Mouse (Mus musculus): ENCODE results near the gene Yeats2. TPM values are rescaled to one million over a fixed set of nuclear protein-coding genes. Genes with fewer than 3 reads are reported as not detected.

Gene Yeats2
- total RNA-seq, 2 experiments from 2014 or later, result 5.9 to 16.5 TPM

- ATAC-seq (replicated peaks; ENCODE audit: low FRiP score, poor library complexity, severe bottlenecking), result no peak
Observed at GRCm38 (mm10) chr16:20185368-20185767, 44.5 kb downstream of the Yeats2 start.

DNA sequence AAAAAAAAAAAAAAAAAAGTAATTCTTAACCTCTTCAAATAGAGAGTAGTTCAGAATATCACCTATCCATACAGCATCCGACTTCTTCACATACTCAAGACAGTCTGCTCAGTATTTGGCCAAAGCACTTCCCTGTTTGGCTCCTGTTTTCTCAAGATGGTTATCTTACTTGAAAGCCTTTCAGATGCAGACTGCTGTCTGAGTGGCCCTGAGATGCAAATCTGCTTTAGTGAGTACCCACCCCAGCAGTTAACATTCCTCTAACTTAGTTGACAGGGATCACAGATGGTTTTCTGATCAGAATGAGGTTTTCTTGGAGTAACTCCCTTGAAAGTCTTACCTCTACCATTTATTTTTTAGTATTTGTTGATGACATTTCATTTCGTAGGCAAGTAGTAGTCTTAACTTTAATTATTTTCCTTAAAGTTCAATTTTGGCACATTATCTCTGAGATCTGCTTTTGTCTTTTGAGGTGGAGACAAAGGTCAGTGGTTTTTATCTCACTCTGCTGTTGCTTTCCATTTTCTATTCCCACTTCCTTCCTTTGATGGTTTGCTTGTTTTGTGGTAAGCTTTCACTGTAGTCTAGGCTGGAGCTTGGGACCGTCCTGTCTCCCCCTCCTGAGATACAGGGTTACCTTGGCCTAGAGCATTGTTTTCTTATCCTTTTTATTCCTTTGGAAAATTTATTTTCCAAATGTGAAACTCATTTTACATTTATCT lies 50.5 kb downstream of the Yeats2 start:
- no peak for ATAC-seq (replicated peaks; ENCODE audit: low FRiP score, poor library complexity, severe bottlenecking)

DNA sequence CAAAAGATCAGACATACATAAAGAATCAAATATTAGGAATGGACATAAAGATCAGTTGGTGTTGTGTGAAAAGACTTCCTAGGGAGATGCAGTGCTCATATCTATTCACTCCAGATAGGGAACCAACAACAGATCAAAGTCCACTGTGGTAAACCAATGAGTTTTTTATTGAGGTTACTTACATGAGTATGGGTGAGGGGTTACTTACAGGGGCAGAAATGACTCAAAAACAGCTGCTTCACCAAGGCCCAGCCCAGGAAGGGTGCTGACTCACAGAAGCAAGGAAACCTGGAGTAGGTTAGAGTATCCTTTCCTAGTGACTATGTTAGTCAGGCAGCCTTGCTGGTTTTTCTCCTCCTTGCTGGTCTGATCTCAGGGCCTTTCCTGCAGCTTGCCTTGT lies 51.2 kb downstream of the Yeats2 start:
- no peak for ATAC-seq (replicated peaks; ENCODE audit: low FRiP score, poor library complexity, severe bottlenecking)

- no peak for ATAC-seq (replicated peaks; ENCODE audit: low FRiP score, poor library complexity, severe bottlenecking)
Observed at GRCm38 (mm10) chr16:20195546-20195945, 54.7 kb downstream of the Yeats2 start.

DNA sequence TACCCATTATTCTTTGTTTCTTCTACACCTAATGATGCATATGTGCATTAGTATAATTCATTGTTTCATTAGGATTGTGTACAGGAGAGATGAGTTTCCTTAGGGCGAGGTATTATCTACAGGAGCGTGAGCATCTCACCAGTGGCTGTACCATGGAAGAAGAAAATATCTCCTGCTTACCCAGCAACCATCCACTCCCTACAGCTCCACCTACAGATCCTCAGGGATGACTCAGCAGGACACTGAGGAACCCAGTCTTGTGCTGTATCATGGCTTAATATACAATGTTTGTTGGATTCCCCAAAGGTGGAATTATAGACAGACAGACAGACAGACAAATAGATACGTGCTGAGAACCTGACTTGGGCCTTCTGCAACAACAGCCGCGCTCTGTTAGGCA lies 56.1 kb downstream of the Yeats2 start:
- 0 out of 2 replicates have a peak, but pooled peaks have one; percentile 48 for ATAC-seq (replicated peaks; ENCODE audit: low FRiP score, poor library complexity, severe bottlenecking)

GRCm38 (mm10) chr16:20199501-20200201 lies 58.8 kb downstream of the Yeats2 start:
- no peak for ATAC-seq (replicated peaks; ENCODE audit: low FRiP score, poor library complexity, severe bottlenecking)

DNA sequence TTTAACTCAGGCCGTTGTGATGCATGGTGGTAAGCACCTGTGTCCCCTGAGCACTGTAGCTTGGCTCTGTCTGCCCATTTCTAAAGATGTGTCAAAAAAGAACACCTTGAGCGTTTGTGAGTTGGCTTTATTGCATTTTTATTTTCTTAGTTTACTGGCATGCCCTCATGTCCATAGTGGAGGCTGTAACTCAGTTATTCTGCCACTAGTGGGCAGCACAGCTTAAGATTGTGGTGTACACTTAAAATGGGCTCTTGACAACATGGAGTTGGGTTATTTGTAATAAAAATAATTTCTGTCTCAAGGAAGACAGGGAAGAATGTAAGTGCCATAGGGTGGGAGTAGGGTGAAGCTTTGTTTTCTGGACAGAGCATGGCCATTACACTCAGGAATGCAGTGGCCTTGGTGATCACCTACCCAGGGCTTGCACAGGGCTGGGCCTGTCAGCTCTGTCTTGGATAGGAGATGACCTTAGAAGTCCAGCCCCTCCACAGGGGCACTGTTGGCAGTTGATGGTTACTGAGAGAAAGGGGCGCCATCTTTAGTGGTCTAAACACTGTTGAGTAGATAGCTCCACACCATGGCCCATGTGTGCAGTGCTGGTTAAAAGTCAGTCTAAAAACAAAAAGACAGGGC lies 72.8 kb downstream of the Yeats2 start:
- peak; percentile 88 for ATAC-seq (replicated peaks; ENCODE audit: low FRiP score, poor library complexity, severe bottlenecking)

DNA sequence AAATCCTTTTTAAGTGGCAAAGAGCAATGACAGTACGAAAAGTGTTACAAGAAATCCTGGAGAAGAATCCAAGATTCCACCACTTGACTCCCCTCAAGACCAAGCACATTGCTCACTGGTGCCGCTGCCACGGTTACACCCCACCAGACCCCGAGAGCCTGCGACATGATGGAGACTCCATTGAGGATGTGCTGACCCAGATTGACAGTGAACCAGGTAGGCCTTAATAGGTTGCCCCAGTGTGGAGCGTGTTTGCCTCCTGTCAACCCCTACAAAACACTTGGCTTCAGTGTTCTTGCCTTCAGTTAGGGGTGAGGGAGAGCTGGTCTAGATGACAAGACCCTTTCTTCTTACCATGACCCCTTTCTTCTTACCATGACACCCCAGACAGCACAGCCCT lies 81.9 kb downstream of the Yeats2 start:
- ATAC-seq (replicated peaks; ENCODE audit: low FRiP score, poor library complexity, severe bottlenecking), result no peak

GRCm38 (mm10) chr16:20226676-20227075 lies 85.8 kb downstream of the Yeats2 start:
- ATAC-seq (replicated peaks; ENCODE audit: low FRiP score, poor library complexity, severe bottlenecking), result no peak

DNA sequence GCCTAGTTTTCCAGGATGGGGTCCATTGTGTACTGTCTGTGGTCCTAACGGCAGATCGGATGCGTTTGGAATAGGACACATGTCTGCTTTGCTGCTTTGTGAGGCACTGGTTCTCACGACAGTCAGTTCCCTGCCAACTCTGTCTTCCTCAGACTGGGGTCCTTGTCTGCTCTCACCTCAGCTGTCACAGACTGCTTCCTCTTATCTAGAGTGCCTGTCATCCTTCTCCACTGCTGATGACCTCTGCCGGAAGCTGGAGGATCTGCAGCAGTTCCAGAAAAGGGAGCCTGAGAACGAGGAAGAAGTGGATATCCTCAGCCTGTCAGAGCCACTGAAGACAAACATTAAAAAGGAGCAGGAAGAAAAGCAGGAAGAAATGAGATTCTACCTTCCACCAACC lies 86.6 kb downstream of the Yeats2 start:
- no peak for ATAC-seq (replicated peaks; ENCODE audit: low FRiP score, poor library complexity, severe bottlenecking)

DNA sequence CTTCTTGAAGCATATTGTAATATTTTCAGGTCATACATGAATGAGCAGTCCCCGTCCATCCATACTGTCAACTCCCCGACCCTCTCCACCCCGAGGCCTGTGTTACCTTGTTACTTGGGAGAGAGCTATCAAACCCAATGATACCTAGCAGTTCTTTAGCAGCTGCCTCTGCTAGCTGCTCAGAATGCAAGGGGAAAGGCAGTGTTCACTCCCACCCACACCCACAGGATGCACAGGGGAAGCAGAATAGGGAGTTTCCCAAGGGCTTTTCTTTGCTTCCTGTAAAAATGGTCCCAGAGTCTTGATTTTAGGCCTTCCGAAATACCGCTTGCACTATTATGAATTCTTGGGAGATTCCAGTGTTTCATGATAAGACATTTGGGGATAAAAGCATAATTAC lies 87.3 kb downstream of the Yeats2 start:
- ATAC-seq (replicated peaks; ENCODE audit: low FRiP score, poor library complexity, severe bottlenecking), result no peak

DNA sequence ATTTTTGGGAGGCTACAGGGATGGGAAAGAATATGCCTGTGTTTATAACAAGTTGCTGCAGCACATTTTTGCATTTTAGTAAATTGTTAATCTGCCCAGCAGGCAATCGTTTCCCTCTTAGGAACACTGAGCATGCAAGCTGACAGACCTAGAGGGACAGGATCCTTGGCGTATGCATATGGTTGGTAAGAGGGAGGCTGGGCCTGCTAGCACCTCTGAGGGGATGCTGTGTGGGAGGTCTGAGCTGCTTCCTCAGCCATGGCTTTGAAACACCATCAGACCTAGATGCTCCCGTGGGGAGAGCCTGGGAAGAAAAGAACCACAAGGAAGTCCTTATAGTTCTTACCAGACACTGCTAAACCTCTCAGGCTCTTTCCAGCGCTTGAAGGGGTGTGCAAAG lies 93.5 kb downstream of the Yeats2 start:
- ATAC-seq (replicated peaks; ENCODE audit: low FRiP score, poor library complexity, severe bottlenecking), result no peak

- ATAC-seq (replicated peaks; ENCODE audit: low FRiP score, poor library complexity, severe bottlenecking), result no peak
Observed at GRCm38 (mm10) chr16:20237426-20237825, 96.6 kb downstream of the Yeats2 start.

GRCm38 (mm10) chr16:20238646-20239045 lies 97.8 kb downstream of the Yeats2 start:
- no peak for ATAC-seq (replicated peaks; ENCODE audit: low FRiP score, poor library complexity, severe bottlenecking)

DNA sequence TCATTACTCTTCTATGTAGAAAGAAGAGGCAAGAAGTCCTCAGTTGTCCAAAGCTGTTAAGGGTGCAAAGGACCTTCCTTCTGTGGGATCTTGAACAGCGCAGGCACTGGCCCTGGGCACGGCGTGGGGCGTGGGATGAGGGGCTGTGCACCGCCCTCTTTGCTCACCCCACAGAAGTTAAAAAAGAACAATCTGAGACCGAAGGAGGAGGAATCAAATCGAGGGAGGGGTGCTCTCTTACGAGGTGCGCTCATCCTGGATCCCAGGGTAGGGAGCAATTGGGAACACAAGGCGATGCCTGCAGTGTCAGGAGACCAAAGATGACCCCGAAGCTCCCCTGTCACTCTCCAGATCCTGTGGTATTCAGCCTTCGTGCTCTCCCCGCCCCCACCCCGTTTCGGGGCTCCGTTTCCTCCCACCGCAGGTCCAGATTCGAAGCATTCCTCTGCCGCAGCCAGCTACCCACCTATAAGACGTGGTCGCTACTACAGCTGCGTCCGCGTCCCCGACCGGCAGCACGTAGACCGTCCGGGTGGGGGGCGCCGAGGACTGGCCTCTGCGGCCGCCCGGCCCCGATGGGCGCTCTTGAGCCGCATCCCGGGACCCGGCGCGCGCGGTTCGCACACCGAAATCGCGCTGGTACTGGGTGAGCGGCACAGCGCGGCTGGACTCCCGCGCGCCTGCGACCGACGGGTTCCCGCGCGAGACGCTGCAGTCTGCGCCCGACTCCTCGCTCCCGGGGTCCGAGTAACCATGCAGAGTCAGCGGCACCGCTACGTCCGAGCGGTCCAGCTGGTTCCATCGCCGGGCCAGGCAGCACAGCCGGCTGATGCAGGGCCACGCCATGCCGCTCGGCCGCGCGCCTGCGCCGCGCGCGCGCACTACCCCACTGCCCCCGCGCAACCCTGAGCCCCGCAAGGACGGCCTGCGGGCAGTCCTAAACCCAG lies 99.9 kb downstream of the Yeats2 start, which contains the start of gene Map6d1:
TSS of gene Map6d1 (minus strand) at position 891 of the 947 bp plus-strand sequence.
- ATAC-seq (replicated peaks; ENCODE audit: low FRiP score, poor library complexity, severe bottlenecking), result no peak

GRCm38 (mm10) chr16:20247103-20247502 lies 106.2 kb downstream of the Yeats2 start:
- ATAC-seq (replicated peaks; ENCODE audit: low FRiP score, poor library complexity, severe bottlenecking), result no peak

DNA sequence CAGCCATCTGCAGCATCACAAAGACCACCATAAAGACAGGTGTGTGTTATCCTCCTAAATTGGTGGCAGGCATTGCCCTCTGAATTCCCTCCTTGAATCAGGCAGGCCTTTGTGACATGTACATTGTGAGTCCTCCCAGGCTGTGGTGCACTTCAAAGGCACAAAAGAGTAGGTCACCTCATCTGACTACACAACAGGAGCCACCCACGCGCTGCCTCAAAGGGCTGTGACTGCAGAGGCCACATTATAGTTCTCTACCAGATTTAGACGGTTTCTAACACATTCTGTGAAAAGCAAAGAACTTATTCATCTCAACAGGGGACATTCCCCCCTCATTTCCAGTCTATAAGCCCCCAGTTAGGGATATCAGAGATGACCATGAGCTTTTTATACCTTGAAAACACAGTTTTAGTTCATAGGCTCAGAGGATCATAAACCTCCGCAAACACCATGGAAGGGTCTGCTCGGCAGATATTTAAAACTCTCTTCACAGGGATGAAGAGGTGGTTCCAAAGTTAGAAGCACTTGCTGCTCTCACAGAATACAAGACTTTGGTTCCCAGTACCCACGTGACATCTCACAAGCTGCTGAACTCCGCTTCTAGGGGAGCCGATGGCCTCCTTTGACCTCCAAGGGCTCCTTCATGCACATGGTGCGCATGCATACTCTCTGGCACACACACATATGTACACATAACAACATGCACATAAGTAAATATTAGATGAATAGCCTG lies 107.7 kb downstream of the Yeats2 start:
- no peak for ATAC-seq (replicated peaks; ENCODE audit: low FRiP score, poor library complexity, severe bottlenecking)

DNA sequence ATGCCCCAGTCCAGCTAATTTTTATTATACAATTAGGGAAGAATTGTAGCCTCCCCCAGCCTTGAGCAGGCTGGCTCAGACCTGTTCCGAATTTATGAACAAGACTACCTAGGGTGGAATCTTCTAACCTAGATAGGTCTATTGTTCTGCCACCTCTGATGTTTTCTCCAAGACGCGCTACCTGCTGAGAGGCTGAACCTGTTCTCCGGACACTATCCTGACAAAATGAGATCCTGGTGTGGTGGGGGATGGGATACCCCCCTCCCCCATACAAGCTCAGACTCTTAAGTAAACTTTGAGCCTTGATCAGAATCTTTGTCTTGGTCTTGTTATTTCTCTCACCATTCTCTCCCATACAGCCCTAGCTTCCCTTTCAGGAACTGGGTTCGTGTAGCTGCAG lies 117.1 kb downstream of the Yeats2 start:
- ATAC-seq (replicated peaks; ENCODE audit: low FRiP score, poor library complexity, severe bottlenecking), result no peak

DNA sequence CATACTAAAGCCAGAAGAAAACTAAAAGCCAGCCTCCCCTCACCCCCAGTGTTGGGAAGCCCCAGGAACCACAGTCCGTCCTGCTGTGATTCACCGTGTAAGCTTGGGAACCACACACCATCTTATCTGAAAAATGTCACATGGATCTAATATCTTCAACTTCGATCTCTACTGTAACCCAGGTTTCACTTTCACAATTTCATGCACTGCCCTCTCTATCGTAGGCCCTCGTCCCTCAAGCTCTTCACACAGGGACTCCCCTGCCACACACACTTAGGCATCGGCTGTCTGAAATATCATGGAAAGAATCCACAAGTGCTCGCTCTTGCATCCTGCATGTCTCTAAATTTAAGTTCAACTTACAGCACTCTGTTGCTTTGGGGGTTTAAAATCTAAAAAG lies 124.2 kb downstream of the Yeats2 start:
- ATAC-seq (replicated peaks; ENCODE audit: low FRiP score, poor library complexity, severe bottlenecking), result no peak

Data from erythroblast, adult 5-6 weeks (primary cell).